Mouse (Mus musculus): ENCODE data around the gene Hif3a.

DNA sequence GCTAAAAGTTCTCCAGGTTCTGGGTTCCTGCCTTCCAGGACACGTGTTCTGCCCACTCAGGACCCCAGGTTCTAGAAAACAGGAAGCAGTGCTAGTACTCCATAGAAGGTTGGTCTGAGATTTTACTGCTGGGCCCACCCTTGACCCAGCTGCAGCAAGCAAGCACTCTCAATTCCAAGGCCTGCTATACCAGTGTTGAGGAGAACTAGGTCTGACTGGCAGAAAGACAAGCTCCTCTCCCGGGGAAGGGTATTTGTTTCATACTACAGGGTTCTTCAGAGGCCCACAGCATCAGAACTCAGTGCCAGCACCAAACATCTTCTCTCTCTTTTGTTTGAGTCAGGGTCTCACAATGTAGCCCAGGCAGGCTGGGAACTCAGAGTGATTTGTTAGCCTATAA lies 44.3 kb downstream of the Hif3a start:
- TF ChIP-seq GATA1 (IDR thresholded peaks at IDR 0.05; ENCODE audit: low read length) (no peak), TAL1 (IDR thresholded peaks at IDR 0.05; ENCODE audit: low read length) (no peak)

Data from erythroblast, embryonic 14.5 days (primary cell).